Mouse (Mus musculus): ENCODE data around the gene Fbln5.

Gene Fbln5

GRCm38 (mm10) chr12:101818608-101819370 lies at the start of gene Fbln5:
Gene Fbln5 (minus strand): TSS chr12:101819055.
- DNase-seq (ENCODE audit: extremely low read depth, low read depth, low spot score): no peak

DNA sequence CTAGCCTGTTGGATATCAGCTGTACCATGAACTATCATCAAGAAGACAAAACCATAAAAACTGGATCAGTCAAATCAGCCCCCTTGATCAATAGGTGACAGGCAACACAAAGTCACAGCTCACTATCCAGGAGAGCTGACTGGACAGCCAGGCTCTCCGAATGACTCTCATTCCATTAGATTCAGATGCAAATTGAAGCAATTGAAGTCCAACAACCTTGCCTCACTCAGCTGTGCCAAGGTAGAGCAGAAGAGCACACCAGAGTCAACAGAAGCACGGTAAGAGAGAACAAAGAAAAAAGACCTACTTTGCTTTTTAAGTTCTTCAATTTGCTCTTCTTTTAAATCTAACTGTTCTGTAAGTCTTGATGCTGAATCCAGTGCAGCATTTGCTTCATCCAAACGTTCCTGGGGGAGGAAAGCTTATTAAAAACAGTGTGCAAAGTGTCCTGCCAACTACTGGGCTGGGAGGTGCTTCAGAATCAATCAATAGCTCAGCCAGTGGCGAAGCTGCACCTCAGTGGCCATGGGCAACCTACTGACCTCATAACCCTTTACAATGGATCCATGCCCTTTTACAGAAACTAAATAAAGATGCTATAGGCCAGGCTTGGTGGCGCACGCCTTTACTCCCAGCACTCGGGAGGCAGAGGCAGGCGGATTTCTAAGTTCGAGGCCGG lies 43.6 kb upstream of the Fbln5 start:
- DNase-seq (ENCODE audit: extremely low read depth, low read depth, low spot score): no peak

- no peak for DNase-seq (ENCODE audit: extremely low read depth, low read depth, low spot score)
Measured at GRCm38 (mm10) chr12:101860256-101860655, 41.4 kb upstream of the Fbln5 start.

- no peak for DNase-seq (ENCODE audit: extremely low read depth, low read depth, low spot score)
Measured at GRCm38 (mm10) chr12:101858011-101858410, 39.2 kb upstream of the Fbln5 start.

- no peak for DNase-seq (ENCODE audit: extremely low read depth, low read depth, low spot score)
Measured at GRCm38 (mm10) chr12:101854336-101854735, 35.5 kb upstream of the Fbln5 start.

- DNase-seq (ENCODE audit: extremely low read depth, low read depth, low spot score): no peak
Measured at GRCm38 (mm10) chr12:101851846-101852564, 33.1 kb upstream of the Fbln5 start.

GRCm38 (mm10) chr12:101851314-101851713 lies 32.5 kb upstream of the Fbln5 start:
- DNase-seq (ENCODE audit: extremely low read depth, low read depth, low spot score): no peak

DNA sequence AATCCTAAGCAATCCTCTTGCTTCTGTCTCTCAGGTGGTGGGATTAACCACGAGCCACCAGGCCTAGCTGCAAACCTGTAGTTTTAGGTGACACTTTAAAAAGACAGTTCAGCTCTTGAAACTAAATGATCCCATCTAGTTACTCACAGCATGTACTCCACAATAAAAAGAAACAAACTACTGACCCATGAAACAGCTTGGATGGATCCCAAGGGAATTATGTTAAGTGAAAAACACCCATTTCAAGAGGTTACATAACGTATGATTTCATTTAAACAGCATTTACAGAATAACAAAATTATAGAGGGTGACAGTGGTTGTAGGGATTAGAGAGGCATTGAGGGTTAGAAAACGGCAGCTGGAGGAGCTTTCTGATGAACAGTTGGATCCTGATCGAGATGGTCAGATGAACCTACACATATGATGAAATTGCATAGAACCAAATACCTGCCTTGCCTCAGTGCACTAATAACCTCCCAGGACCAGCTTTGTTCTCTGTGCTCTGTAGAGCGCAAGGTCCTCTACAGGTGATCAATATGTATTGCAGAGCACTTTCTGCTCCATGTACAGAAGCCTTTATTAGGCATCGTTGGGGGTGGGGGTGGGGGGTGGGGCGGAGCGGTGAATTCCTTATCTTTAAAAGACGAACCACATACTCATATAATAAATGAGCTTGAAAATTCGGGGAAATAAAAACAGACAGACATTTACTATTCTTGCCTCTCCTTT lies 17.9 kb upstream of the Fbln5 start:
- DNase-seq (ENCODE audit: extremely low read depth, low read depth, low spot score): no peak

DNA sequence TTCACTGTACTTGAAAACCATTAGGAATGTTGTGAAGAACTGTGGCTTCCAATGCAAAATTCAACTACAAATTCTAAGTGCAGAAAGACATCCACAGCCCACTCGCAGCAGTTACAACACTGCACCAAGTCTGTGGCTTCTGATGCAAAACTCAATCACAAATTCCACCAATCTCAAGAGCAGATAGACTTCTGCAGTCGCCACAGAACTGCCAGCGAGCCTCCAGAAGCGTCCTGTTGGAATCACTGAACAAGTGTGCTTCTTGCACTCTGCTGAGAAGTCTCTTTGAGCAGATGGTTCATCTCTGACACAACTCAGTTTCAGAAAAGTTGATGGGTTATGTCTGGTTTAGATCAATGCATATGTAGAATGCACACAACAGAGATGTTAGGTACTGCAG lies 15.9 kb upstream of the Fbln5 start:
- DNase-seq (ENCODE audit: extremely low read depth, low read depth, low spot score): no peak

GRCm38 (mm10) chr12:101833776-101834175 lies 14.9 kb upstream of the Fbln5 start:
- no peak for DNase-seq (ENCODE audit: extremely low read depth, low read depth, low spot score)

DNA sequence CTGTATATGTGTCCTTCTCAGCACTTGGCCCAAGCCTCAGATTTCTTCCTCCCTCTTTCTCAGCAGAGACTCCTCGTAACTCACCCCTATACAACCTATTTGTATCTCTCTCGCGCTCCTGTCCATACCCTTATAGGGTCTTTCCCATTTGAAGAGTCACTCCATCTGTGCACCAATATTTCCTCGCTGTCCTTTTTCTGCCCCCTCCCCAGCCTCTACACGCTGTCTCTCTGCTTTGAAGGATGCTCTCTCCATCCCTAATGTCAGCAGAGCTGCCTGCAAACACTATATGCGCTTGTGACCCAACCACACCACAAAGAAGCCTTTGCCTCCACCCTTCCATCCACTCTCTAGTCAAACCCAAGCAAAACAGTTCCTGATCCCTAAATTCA lies 14.3 kb upstream of the Fbln5 start:
- DNase-seq (ENCODE audit: extremely low read depth, low read depth, low spot score): no peak

DNA sequence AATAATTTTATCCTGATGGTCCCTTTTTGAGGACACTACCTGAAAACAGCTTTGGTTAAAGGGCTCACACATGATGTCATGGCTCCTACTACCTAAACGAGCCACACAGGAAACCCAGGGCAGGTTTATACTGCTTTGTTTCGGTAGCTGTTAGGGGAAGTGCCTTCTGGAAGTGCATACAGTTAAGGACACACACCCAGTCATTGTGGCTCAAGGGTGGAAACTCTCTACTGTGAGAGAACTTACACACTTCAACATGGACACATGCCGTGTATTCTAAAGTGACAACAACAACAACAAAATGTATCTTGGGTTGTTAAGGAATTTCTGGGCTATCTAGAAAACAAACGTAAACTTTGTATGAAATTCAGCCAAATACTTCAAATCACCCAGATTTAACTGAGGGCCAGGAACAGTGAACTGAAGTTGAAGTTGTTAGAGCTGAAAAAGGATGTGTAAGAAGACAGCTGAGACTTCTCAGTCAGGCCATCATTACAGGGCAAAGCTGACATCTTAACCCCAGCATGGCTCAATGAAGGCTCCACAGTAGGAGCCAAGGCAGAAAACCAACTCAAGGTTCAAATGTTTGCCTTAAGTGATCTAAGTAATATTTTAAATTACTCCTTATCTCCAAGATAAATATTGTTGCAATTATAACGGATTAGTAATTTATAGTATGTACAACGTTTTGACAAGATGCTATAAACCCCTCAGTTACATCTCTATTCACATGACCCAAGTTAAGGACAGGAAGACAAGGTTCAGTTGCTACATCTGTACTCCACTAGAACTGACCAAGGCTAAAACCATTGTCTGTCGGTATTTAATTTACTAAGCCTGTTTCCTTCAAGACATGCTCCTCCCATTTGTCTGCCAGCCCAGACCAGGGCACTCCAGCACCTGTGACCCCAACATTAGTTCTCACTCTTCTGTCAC lies 13.6 kb upstream of the Fbln5 start:
- DNase-seq (ENCODE audit: extremely low read depth, low read depth, low spot score): peak; percentile 4

GRCm38 (mm10) chr12:101831221-101831620 lies 12.4 kb upstream of the Fbln5 start:
- DNase-seq (ENCODE audit: extremely low read depth, low read depth, low spot score): no peak

GRCm38 (mm10) chr12:101823161-101823560 lies 4.3 kb upstream of the Fbln5 start:
- DNase-seq (ENCODE audit: extremely low read depth, low read depth, low spot score): no peak

GRCm38 (mm10) chr12:101821596-101821995 lies 2.7 kb upstream of the Fbln5 start:
- no peak for DNase-seq (ENCODE audit: extremely low read depth, low read depth, low spot score)

GRCm38 (mm10) chr12:101819570-101819969 lies 715 bp upstream of the Fbln5 start:
- DNase-seq (ENCODE audit: extremely low read depth, low read depth, low spot score): no peak

DNA sequence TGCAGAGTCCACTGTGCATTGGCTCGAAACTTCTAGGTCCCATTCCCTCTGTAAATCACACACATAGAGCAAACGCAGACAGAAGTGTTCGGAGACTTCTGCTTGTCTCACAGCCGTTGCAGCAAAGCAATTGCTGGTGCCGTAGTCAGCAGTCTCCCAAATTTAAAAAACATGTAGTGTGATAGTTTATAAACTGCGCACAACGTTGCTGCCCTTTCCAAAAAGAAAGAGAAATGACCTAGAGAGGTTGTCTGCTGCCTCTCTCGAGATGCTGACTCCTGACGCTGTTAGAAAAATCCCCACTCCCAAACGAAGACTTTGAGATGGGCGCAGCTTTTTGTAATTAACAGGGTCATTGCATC lies 628 bp downstream of the Fbln5 start:
- DNase-seq (ENCODE audit: extremely low read depth, low read depth, low spot score): no peak

DNA sequence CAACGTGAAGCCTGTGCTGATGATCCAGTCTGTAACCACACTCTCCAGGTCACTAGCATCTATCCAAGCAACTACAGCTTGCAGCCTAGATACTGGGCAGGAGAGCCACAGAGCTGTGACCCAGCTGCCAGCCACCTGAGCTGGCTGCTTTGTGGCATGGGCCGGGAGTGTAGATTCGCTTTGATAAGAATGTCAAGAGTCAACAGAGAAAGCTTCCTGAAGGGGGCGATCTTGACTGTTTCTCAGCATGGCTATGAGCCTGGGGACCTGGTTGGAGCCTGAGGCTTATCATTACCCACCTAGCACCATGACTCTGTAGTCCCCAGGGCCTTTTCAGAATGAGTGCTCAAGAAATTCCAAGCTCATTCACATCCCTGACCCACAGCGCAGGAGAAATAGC lies 2.0 kb downstream of the Fbln5 start:
- DNase-seq (ENCODE audit: extremely low read depth, low read depth, low spot score): no peak

DNA sequence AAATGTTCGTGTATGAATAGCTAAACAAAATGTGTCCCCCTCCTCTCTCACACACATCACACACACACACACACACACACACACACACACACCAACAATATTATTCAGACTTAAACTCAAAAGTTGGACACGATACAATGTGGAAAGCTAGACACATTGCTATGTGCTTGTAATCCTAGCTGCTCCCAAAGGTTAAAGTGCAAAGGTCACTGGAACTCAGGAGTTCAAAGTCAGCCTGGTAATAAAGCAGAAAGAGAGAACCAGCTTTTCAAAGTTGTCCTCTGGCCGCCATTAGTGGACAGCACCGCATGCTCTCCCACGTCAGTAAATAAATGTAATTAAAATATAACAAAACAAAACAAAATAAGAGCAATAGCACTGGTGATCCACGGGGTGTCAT lies 3.1 kb downstream of the Fbln5 start:
- DNase-seq (ENCODE audit: extremely low read depth, low read depth, low spot score): no peak

DNA sequence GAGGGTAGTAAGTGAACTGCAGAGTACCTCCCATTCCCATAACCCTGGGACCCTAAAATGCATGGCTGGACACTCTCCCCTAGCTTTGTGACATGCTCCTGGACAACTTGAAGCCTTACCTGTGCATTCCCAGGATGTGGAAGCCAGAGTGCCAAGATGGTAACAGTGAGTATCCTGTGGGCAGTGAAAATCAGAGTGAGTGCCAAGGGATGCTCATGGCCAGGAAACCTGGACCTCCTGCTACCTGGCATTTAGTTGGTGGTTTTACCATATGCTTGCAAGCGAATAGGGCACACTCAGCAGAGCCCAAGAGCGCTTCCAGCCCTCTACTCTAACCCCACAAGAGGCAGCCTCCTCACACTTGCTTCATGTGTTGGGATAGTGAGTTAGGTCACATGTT lies 4.4 kb downstream of the Fbln5 start:
- DNase-seq (ENCODE audit: extremely low read depth, low read depth, low spot score): no peak

Measured in fat pad, adult 2 months (tissue).